Mouse (Mus musculus): Measurements from ENCODE around the gene Pnmal1. TPM values are rescaled to one million over a fixed set of nuclear protein-coding genes. Genes with fewer than 3 reads are reported as not detected.

The Pnmal1 gene
- polyA plus RNA-seq, 1 experiment from 2014 or later: 0.65 TPM

GRCm38 (mm10) chr7:17009326-17010009, 50.0 kb downstream of the Pnmal1 start:
- Histone ChIP-seq H3K27me3 (ENCODE audit: insufficient read depth, low read length) (no peaks in the 10 kb centered on the region), H3K36me3 (ENCODE audit: insufficient read depth, low read length) (peaks cover 91% of the 10 kb centered on the region), H3K9ac (replicated peaks; ENCODE audit: low read length) (no peak overlapping the region), H3K9me3 (ENCODE audit: low read length) (no peaks in the 10 kb centered on the region), H3K27ac (ENCODE audit: low read length) (no peak overlapping the region), H3K4me3 (ENCODE audit: low read length) (no peak overlapping the region), H3K4me1 (ENCODE audit: insufficient read depth, low read length) (no peaks in the 10 kb centered on the region), H3K4me2 (replicated peaks; ENCODE audit: low read depth, low read length) (no peak overlapping the region)
- WGBS: 92% methylated on average over 16 of the region's 16 CpGs
- ATAC-seq (ENCODE audit: low FRiP score, low TSS enrichment): no peak

- no peak for ATAC-seq (ENCODE audit: low FRiP score, low TSS enrichment)
- no peaks in the 10 kb centered on the region for H3K9me3 ChIP-seq (ENCODE audit: low read length)
- no peak overlapping the region for H3K9ac ChIP-seq (replicated peaks; ENCODE audit: low read length)
- H3K27me3 ChIP-seq (ENCODE audit: insufficient read depth, low read length): no peaks in the 10 kb centered on the region
- WGBS: 88% methylated on average over 5 of the region's 5 CpGs
- no peak overlapping the region for H3K4me3 ChIP-seq (ENCODE audit: low read length)
- H3K4me1 ChIP-seq (ENCODE audit: insufficient read depth, low read length): no peaks in the 10 kb centered on the region
- no peak overlapping the region for H3K27ac ChIP-seq (ENCODE audit: low read length)
- H3K4me2 ChIP-seq (replicated peaks; ENCODE audit: low read depth, low read length): no peak overlapping the region
- H3K36me3 ChIP-seq (ENCODE audit: insufficient read depth, low read length): peaks cover 93% of the 10 kb centered on the region
Observed at GRCm38 (mm10) chr7:17010010-17010347, 50.5 kb downstream of the Pnmal1 start.

GRCm38 (mm10) chr7:17011909-17012590, 52.6 kb downstream of the Pnmal1 start:
- Histone ChIP-seq H3K27ac (ENCODE audit: low read length) (no peak overlapping the region), H3K4me3 (ENCODE audit: low read length) (no peak overlapping the region)

More at GRCm38 (mm10) chr7:17011909-17012590, 52.6 kb downstream of the Pnmal1 start:
- no peaks in the 10 kb centered on the region for H3K27me3 ChIP-seq (ENCODE audit: insufficient read depth, low read length)
- no peak for ATAC-seq (ENCODE audit: low FRiP score, low TSS enrichment)
- 94% methylated on average over 7 of the region's 7 CpGs for WGBS
- H3K4me2 ChIP-seq (replicated peaks; ENCODE audit: low read depth, low read length): no peak overlapping the region
- H3K4me1 ChIP-seq (ENCODE audit: insufficient read depth, low read length): no peaks in the 10 kb centered on the region
- no peak overlapping the region for H3K9ac ChIP-seq (replicated peaks; ENCODE audit: low read length)
- no peaks in the 10 kb centered on the region for H3K9me3 ChIP-seq (ENCODE audit: low read length)
- H3K36me3 ChIP-seq (ENCODE audit: insufficient read depth, low read length): peaks cover 94% of the 10 kb centered on the region

Other genes starting within 250 kb of the Pnmal1 start
- gene Ceacam9, start 237.8 kb upstream of the Pnmal1 start, polyA plus RNA-seq (2015; fragmentation: Nextera tagmentation; extraction: Ambion mirVana): not detected in 2 replicates
- gene Ap2s1, start 221.3 kb upstream of the Pnmal1 start, polyA plus RNA-seq (2015; fragmentation: Nextera tagmentation; extraction: Ambion mirVana): 269 and 282 TPM in 2 replicates
- 49.2 and 51.0 TPM in 2 replicates for gene Slc1a5, start 178.3 kb upstream of the Pnmal1 start, polyA plus RNA-seq (2015; fragmentation: Nextera tagmentation; extraction: Ambion mirVana)
- gene Strn4, start 143.8 kb upstream of the Pnmal1 start, polyA plus RNA-seq (2015; fragmentation: Nextera tagmentation; extraction: Ambion mirVana): 98.4 and 111 TPM in 2 replicates
- 36.3 and 36.6 TPM in 2 replicates for gene Fkrp, start 142.9 kb upstream of the Pnmal1 start, polyA plus RNA-seq (2015; fragmentation: Nextera tagmentation; extraction: Ambion mirVana)
- gene Prkd2, start 116.8 kb upstream of the Pnmal1 start, polyA plus RNA-seq (2015; fragmentation: Nextera tagmentation; extraction: Ambion mirVana): 16.2 and 17.8 TPM in 2 replicates
- 2.0 and 2.1 TPM in 2 replicates for gene Dact3, start 84.4 kb upstream of the Pnmal1 start, polyA plus RNA-seq (2015; fragmentation: Nextera tagmentation; extraction: Ambion mirVana)
- gene Gng8, start 67.9 kb upstream of the Pnmal1 start, polyA plus RNA-seq (2015; fragmentation: Nextera tagmentation; extraction: Ambion mirVana): 7.7 and 10.5 TPM in 2 replicates
- gene Ptgir, start 53.2 kb upstream of the Pnmal1 start, polyA plus RNA-seq (2015; fragmentation: Nextera tagmentation; extraction: Ambion mirVana): 1.9 and 2.6 TPM in 2 replicates
- 145 and 154 TPM in 2 replicates for gene Calm3, start 35.6 kb upstream of the Pnmal1 start, polyA plus RNA-seq (2015; fragmentation: Nextera tagmentation; extraction: Ambion mirVana)
- gene Pnmal2, start 15.0 kb upstream of the Pnmal1 start, polyA plus RNA-seq (2015; fragmentation: Nextera tagmentation; extraction: Ambion mirVana): 7.4 and 7.5 TPM in 2 replicates
- gene Gm42372, start 23.4 kb downstream of the Pnmal1 start, polyA plus RNA-seq (2015; fragmentation: Nextera tagmentation; extraction: Ambion mirVana): 0.20 and 0.26 TPM in 2 replicates
- 49.6 and 53.8 TPM in 2 replicates for gene Ccdc8, start 33.0 kb downstream of the Pnmal1 start, polyA plus RNA-seq (2015; fragmentation: Nextera tagmentation; extraction: Ambion mirVana)
- 122 and 125 TPM in 2 replicates for gene Ppp5c, start 68.2 kb downstream of the Pnmal1 start, polyA plus RNA-seq (2015; fragmentation: Nextera tagmentation; extraction: Ambion mirVana)
- 25.2 and 26.1 TPM in 2 replicates for gene Hif3a, start 102.7 kb downstream of the Pnmal1 start, polyA plus RNA-seq (2015; fragmentation: Nextera tagmentation; extraction: Ambion mirVana)
- 0.19 TPM in 2 replicates for gene Psg16, start 114.4 kb downstream of the Pnmal1 start, polyA plus RNA-seq (2015; fragmentation: Nextera tagmentation; extraction: Ambion mirVana)
- gene Ceacam3, start 190.6 kb downstream of the Pnmal1 start, polyA plus RNA-seq (2015; fragmentation: Nextera tagmentation; extraction: Ambion mirVana): not detected in 2 replicates
- not detected in 2 replicates for gene Psg29, start 243.8 kb downstream of the Pnmal1 start, polyA plus RNA-seq (2015; fragmentation: Nextera tagmentation; extraction: Ambion mirVana)